Mouse (Mus musculus) frontal cortex, postnatal 25 days (tissue): ENCODE results near the gene Tcea3.

Source experiments
- DNase-seq, 2 experiments: peaks; one replicate each; pipeline ENCODE4 v3.0.0; 2022; ENCODE audit warnings: low spot score in 2 of 2

Tcea3 gene

GRCm38 (mm10) chr4:136281611-136282010, 34.1 kb downstream of the Tcea3 start:
- DNase-seq, result peak in 1 of 2 experiments; percentile 31

DNA sequence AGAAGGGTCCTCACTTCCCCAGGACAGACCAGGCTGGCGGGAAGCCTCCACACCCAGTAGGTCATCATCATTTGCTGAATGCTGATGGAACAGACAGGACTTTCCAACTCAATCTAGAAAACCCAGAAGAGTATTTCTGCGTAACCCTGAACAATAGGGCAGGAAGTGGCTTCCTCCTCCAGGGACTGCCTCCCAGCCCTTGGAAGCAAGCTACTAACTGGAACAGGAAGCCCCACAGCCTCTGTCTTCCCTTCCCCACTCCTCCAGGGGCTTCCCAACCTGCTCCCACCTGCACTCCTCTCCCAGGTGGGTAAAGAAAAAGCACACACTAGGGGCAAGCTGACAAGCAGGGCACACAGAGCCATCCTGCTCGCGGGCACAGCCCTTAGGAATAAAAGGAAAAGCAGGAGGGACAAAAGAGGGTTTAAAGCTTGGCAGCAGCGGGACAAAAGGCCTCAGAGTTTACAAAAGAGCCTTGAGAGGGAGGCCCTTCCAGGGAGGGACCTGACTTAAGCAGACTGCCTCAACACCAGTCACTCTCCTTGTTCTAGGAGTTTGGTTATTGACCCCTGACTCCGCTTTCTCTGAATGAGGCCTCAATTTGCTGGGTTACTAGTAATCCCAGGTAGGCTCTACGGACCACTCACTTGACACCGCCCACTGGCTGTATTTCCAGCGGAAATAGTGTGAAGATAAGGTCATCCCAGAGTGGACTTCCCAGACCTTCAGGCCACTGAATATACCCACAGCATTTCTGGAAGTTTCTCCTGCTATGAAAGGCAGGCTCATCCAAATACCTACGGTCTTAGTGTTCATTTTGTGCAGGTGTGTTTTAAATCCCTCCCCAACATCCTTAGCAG, 35.3 kb downstream of the Tcea3 start:
- no peak for DNase-seq

DNA sequence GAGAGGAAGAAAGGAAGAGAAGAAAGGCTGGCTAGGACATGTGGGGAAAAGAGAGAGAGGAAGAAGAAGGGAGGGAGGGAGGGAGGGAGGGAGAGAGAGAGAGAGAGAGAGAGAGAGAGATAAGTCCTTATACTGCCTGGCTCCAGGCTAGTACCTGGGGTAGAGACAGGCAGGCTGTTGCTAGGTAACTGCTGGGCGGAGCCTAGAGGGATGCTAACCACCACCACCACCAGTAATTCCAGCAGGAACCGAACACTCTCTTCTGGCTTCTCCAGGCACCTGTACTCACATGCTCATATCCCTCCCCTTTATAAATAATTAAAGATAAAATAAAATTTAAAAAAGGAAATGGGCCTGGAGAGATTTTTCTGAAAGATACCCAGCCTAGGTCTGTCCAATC, 36.3 kb downstream of the Tcea3 start:
- DNase-seq, result no peak

DNA sequence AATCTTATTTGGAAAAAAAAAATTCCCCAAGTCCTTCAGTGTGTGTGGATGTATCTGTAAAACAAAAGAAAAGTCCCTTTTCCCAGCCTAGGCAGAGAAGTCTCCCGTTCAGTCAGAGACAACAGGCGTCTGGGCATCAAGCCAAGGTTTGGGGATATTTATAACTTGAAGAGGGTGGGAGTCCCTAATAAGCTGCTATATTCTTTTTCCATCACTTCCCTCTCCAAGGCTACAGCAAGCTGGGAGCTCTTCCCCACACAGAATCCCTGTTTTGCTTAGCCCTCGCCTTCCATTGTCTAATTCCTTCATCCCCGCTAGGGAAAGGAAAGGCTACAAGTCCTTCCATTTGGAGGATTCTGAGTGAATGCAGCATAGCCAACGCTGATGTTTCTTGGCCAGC, 36.9 kb downstream of the Tcea3 start, which contains the start of gene Zfp46:
TSS of gene Zfp46 (plus strand) at position 229 of the 400 bp plus-strand sequence.
- DNase-seq, result peak; percentile 51 to 76

- no peak for DNase-seq
These were observed 37.4 kb downstream of the Tcea3 start for GRCm38 (mm10) chr4:136284891-136285290.

- peak; percentile 78 to 87 for DNase-seq
These were observed 37.9 kb downstream of the Tcea3 start for GRCm38 (mm10) chr4:136285348-136285810.

DNA sequence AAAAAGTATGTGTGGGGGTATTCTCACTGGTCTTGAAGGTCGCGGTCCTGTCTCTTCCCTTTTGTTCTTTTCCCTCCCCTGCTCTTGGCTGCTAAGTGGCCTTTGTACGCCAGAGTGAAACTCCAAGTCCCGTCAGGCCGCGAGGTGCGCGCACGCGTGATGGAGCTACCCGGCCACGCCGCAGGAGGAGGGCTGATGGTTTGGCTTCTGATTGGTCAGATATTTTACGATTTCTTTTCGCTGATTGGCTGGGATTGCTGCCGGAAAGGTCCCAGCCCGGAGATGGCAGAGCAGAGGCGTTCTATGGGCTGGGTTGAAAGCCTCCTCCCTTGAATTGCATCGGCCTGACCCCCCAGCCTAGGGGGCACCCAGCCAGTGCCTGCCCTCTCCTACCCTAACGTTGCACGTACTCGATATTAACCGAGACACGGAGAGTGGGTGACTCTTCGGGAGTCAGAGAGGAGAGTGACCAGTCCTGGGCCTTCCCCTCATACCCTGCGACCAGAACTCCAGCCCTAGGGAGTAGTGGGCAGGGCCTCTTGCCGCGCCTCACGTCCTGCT, 38.4 kb downstream of the Tcea3 start:
- DNase-seq, result peak; percentile 88 to 89

DNA sequence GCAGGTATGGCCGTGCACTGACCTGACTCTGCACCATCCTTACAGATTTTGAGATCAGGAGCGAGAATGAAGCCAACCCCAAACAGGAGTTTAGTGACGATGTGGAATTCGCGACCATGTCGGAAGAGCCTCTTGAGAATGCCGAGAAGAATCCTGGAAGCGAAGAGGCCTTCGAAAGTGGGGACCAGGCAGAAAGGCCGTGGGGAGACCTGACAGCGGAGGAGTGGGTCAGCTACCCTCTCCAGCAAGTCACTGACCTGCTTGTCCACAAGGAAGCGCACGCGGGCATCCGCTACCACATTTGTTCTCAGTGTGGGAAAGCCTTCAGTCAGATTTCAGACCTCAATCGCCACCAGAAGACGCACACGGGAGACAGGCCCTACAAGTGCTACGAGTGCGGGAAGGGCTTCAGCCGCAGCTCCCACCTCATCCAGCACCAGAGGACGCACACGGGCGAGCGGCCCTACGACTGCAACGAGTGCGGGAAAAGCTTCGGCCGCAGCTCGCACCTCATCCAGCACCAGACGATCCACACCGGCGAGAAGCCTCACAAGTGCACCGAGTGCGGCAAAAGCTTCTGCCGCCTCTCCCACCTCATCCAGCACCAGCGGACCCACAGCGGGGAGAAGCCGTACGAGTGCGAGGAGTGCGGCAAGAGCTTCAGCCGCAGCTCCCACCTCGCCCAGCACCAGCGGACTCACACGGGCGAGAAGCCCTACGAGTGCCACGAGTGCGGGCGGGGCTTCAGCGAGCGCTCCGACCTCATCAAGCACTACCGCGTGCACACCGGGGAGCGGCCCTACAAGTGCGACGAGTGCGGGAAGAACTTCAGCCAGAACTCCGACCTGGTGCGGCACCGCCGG, 42.6 kb downstream of the Tcea3 start:
- DNase-seq, result no peak

DNA sequence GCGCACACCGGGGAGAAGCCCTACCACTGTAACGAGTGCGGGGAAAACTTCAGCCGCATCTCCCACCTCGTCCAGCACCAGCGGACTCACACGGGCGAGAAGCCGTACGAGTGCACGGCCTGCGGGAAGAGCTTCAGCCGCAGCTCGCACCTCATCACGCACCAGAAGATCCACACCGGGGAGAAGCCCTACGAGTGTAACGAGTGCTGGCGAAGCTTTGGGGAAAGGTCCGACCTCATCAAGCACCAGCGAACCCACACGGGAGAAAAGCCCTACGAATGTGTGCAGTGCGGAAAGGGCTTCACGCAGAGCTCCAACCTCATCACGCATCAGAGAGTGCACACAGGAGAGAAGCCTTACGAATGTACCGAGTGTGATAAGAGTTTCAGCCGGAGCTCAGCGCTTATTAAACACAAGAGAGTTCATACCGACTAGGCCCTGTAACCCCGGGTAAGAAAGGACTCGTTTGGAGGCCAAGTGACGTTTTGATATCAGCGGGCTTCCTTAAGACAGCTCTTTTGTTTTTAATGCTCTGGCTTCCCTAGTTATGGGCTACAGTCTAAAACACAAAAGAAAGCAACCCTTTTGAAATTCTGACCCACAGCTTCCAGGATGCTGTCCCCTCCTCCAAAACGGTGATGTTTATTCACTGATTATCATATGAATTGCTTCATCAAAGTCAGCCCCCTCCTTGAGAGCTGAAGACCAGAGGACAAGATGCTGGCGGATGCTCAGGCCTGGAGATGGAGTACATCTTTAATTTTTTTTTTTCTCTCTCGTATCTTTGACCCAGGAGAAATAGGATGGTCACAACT, 43.5 kb downstream of the Tcea3 start:
- no peak for DNase-seq

DNA sequence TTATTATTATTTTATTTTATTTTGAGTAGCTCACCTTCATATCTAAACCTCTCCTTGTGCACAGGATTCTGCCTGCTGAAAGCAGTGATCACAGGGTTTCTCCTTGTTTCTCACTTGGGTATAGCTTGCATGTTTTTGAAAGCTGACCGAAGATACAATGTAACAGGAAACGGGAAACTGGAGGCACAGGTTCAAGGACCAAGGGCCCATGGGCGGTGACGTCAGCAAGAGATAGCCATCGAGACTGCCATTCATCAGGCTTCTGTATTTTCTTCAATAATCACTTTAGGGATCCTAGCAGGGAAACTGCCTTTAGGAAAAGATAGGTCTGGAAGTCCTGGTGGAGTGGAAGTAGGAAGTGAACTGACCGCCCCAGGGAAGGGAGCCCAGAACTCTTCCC, 44.2 kb downstream of the Tcea3 start:
- no peak for DNase-seq

DNA sequence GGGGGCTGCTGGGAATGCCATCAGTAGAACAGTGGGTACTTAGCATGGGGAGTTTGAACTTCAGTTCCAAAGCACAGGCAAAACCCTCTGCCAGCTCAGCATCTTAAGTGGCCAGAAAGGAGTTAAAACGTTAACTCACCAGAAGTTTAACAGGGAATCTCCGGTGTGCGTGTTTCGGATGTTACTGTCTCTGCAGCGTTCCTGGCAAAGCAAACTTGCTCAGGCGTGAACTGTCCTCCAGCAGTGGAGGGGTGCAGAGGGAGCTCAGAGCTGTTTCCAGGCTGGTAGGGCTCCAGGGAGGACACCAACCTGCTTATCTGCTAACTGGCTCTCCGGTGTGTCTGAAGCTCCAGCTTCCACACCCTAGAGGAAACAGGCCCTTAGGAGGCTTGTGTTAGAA, 48.4 kb downstream of the Tcea3 start:
- no peak for DNase-seq

GRCm38 (mm10) chr4:136302462-136302861, 54.9 kb downstream of the Tcea3 start:
- no peak for DNase-seq

DNA sequence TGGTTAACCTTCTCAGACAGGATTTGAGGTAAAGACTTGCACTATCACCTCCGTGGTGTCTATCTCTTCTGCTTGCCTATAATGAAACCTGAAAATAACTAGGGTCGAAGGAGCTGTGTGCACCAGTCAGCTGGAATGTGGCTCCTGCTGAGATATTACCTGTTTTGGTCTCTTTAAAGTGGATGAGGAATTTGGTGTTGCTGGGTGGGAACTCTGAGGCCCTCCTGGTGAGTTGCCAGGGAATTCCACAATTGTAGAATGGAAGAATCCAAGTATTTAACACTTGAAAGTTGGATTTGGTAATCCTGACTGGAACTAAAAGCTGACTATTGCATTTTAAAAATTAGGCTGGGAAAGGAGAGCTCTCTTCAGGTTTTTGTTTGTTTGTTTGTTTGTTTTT, 56.7 kb downstream of the Tcea3 start:
- no peak for DNase-seq

GRCm38 (mm10) chr4:136308355-136308754, 60.8 kb downstream of the Tcea3 start:
- no peak for DNase-seq

- DNase-seq, result no peak
These were observed 62.3 kb downstream of the Tcea3 start for GRCm38 (mm10) chr4:136309780-136310179.

- peak; percentile 98 for DNase-seq
These were observed 62.9 kb downstream of the Tcea3 start, which contains the start of gene Hnrnpr for GRCm38 (mm10) chr4:136310229-136311041. Gene Hnrnpr, plus strand, starts transcription at chr4:136310942.

DNA sequence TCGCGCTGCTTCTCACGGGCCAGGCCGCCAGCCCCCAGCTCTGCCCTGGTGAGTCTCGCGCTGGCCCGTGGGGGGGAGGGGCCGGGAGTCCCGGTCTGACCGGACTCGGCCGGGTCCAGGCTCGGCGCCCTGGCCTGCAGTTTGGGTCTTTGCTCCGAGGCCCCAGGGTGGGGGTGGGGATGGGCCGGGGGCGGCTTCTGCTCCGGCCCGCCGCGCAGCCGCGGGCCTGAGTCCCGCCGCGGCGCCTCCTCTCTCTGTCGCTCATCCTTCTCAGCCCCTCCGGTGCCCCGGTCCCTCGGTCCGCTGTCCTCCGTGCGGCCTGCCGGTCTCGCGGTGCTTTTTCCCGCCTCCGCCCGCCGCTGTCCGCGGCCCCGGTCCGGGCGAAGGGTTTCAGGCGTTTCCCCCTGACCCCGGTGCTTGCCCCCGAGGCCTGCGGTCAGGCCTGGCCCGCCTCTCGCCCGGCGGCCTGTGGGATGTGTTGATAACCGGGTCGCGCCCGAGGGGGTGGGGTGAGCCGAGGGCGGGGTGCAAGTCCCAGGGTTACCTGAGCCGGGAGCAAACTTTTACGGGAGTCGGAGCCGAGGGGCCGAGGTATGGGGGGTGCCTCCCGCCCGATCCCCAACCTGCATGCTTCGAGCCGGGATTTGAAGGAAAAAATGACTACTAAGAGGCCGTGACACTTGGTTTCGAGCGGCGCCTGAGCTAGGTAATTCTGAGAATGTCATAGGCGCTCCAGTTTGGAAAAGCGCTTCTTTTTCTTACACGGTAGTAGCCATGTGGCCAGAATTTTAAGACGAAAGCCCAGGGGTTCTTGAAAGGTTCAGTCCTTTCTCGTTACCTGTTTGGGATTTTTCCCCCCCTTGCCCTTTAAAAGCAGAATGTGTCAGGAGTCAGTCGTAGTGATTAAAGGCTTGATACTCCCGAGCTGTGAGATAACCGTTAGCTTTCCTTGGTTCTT, 63.8 kb downstream of the Tcea3 start:
- peak in 1 of 2 experiments; percentile 20 for DNase-seq

DNA sequence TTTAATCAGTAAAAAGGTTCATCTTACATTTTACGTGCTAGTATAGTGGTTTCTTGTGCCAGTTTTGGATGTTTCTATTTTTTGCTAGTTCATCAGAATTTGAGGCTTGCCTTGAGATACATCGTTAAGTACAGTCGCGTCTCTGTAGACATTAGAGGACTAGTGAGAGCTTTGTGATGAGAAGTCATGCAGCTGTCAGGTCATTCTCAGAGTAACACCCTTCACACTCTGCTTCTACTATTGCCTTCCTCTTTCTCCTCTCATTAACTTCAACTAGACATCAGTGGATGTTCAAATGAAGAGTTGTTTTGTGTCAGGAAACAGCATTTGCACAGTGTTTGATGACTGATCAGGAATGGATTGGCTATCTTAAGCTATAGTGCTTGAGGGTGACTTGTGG, 65.1 kb downstream of the Tcea3 start:
- no peak for DNase-seq

DNA sequence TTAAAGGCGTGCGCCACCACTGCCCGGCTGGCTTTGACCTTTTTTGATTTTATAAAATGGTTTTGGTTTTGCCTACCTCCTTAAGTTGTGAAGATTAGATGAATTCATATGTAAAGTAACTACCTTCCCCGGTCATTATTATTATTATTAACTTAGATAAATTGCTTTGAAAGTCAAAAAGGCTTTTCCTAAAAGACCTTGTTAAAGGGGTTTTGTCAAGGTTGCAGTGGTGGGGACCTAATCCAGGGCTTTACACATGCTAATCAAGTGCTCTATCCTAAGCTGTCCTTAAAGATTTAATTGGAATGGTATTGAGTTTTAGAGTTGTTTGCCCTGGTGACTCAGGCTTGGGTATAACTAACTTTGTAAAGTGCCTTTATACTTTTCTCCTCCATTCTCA, 70.1 kb downstream of the Tcea3 start:
- no peak for DNase-seq
